ENCODE assay signal across 22 mouse cellular contexts in the genomic region with DNA sequence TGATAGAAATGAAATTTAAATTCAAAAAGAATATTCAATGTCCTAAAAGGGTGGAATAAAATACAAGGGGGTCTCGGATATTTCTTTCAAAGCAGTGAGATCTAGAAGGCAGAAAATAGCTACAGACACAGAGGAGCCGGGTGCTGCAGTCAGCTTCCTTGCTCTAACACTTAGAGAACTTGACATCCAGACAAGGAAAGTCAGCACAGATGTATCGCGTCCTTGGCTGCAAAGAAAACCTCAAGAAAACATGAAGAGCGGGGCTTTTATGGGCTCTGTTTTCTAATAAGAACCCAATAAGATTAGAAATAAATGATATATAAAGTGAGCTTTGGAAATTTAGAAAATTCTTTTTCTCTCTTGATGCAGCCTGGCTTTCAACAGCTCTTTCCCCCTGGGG. TPM values are rescaled to one million over a fixed set of nuclear protein-coding genes. Genes with fewer than 3 reads are reported as not detected.
DNase-seq lines count a peak whose midpoint lies in the region; ATAC-seq and TF ChIP-seq lines count a peak whose summit lies in the region.
"Had no signal": no experiment of that assay in that cellular context is flagged by ENCODE, and none has a peak within 500 bp of the region (broad histone marks: within the 10 kb centered on the region; RNA-seq: fewer than 3 reads in every experiment).

No protein-coding gene starts in this region.

- no peak overlapping the region for H3K4me3 ChIP-seq in kidney, postnatal 0 days (replicated peaks; ENCODE audit: low read depth, low read length)
- H3K4me3 ChIP-seq in lung, embryonic 14.5 days (ENCODE audit: low read depth, low read length), result no peak overlapping the region
- H3K4me3 ChIP-seq in lung, embryonic 16.5 days (ENCODE audit: low read length), result no peak overlapping the region
- H3K4me3 ChIP-seq in lung, postnatal 0 days (ENCODE audit: low read depth, low read length), result no peak overlapping the region

- no peaks in the 10 kb centered on the region for H3K36me3 ChIP-seq in kidney, postnatal 0 days (ENCODE audit: insufficient read depth, low read length)
- no peaks in the 10 kb centered on the region for H3K36me3 ChIP-seq in lung, embryonic 14.5 days (ENCODE audit: insufficient read depth)
- H3K36me3 ChIP-seq in lung, embryonic 16.5 days (ENCODE audit: control insufficient read depth, insufficient read depth, low read length), result no peaks in the 10 kb centered on the region
- H3K36me3 ChIP-seq in lung, postnatal 0 days (ENCODE audit: insufficient read depth, low read length), result no peaks in the 10 kb centered on the region
- H3K36me3 ChIP-seq: G1E had no signal

- H3K9ac ChIP-seq in kidney, postnatal 0 days (ENCODE audit: low read depth, low read length), result no peak overlapping the region
- H3K9ac ChIP-seq in lung, embryonic 14.5 days, result no peak overlapping the region
- no peak overlapping the region for H3K9ac ChIP-seq in lung, embryonic 16.5 days (ENCODE audit: low read length)
- H3K9ac ChIP-seq in lung, postnatal 0 days (replicated peaks; ENCODE audit: low read depth), result no peak overlapping the region

- H3K4me2 ChIP-seq in kidney, postnatal 0 days (ENCODE audit: low read length), result no peak overlapping the region
- no peak overlapping the region for H3K4me2 ChIP-seq in lung, embryonic 14.5 days
- no peak overlapping the region for H3K4me2 ChIP-seq in lung, embryonic 16.5 days (ENCODE audit: low read depth, low read length)
- no peak overlapping the region for H3K4me2 ChIP-seq in lung, postnatal 0 days (replicated peaks; ENCODE audit: low read depth, low read length)

- WGBS in kidney, postnatal 0 days, result 65% methylated on average over 5 of the region's 5 CpGs
- 40% methylated on average over 5 of the region's 5 CpGs for WGBS in lung, embryonic 14.5 days
- 41% methylated on average over 5 of the region's 5 CpGs for WGBS in lung, embryonic 16.5 days
- WGBS in lung, postnatal 0 days, result 59% methylated on average over 5 of the region's 5 CpGs

- no peak for ATAC-seq in kidney, postnatal 0 days (replicated peaks; ENCODE audit: low FRiP score, low read depth)
- ATAC-seq in lung, embryonic 14.5 days (ENCODE audit: insufficient read depth), result no peak
- peak; percentile 65; the same call in 1 of the 2 replicates for ATAC-seq in lung, embryonic 16.5 days (ENCODE audit: low read depth)
- ATAC-seq in lung, postnatal 0 days, result no peak
- ATAC-seq: activated CD4-positive, CD25-positive, alpha-beta regulatory T cell, adult 4 months; CD4-positive, CD25-positive, alpha-beta regulatory T cell, adult 4 months; Patski had no signal

- no peaks in the 10 kb centered on the region for H3K9me3 ChIP-seq in kidney, postnatal 0 days (replicated peaks; ENCODE audit: low read length)
- H3K9me3 ChIP-seq in lung, embryonic 14.5 days (ENCODE audit: low read depth, low read length), result no peaks in the 10 kb centered on the region
- no peaks in the 10 kb centered on the region for H3K9me3 ChIP-seq in lung, embryonic 16.5 days (ENCODE audit: control insufficient read depth, low read length)
- H3K9me3 ChIP-seq in lung, postnatal 0 days (ENCODE audit: low read length), result no peaks in the 10 kb centered on the region
- H3K9me3 ChIP-seq: G1E had no signal

- no peak for TF ChIP-seq CTCF in kidney, postnatal 0 days (IDR thresholded peaks at IDR 0.05; ENCODE audit: low read depth)
- TF ChIP-seq CTCF in lung, embryonic 14.5 days (IDR thresholded peaks at IDR 0.05; ENCODE audit: low read depth), result no peak
- TF ChIP-seq CTCF in lung, postnatal 0 days (IDR thresholded peaks at IDR 0.05), result no peak

- DNase-seq in kidney, postnatal 0 days (ENCODE audit: low spot score), result peak; percentile 12
- no peak for DNase-seq in kidney, adult 8-10 months
- peak; percentile 72 for DNase-seq in lung, embryonic 14.5 days
- no peak for DNase-seq in lung, postnatal 25 days (ENCODE audit: low spot score)
- DNase-seq in lung, postnatal 14 days, result no peak
- DNase-seq in lung, postnatal 0 days (ENCODE audit: low spot score), result peak; percentile 17
- DNase-seq in lung, adult 18-20 months, result no peak
- DNase-seq: adrenal gland, adult 2 months; adrenal gland, adult 8-10 months; adrenal gland, postnatal 10 days; adrenal gland, postnatal 14 days; adrenal gland, postnatal 25 days; adrenal gland, postnatal 36 days; B cell, adult 2 months; cerebellum, adult 11 months; cerebellum, adult 11-12 months had no signal

- no peak for TF ChIP-seq EP300 in lung, postnatal 0 days (IDR thresholded peaks at IDR 0.05)

- no peak overlapping the region for H3K27ac ChIP-seq in kidney, postnatal 0 days
- H3K27ac ChIP-seq in lung, embryonic 14.5 days (ENCODE audit: low read depth), result no peak overlapping the region
- no peak overlapping the region for H3K27ac ChIP-seq in lung, embryonic 16.5 days (ENCODE audit: low read length)
- H3K27ac ChIP-seq in lung, postnatal 0 days (ENCODE audit: low read length), result no peak overlapping the region

- no peaks in the 10 kb centered on the region for H3K27me3 ChIP-seq in kidney, postnatal 0 days (ENCODE audit: insufficient read depth, low read length)
- no peaks in the 10 kb centered on the region for H3K27me3 ChIP-seq in lung, embryonic 14.5 days (ENCODE audit: insufficient read depth, low read length)
- H3K27me3 ChIP-seq in lung, embryonic 16.5 days (ENCODE audit: control insufficient read depth, insufficient read depth, low read depth, low read length), result no peaks in the 10 kb centered on the region
- no peaks in the 10 kb centered on the region for H3K27me3 ChIP-seq in lung, postnatal 0 days (replicated peaks; ENCODE audit: insufficient read depth, low read length)
- H3K27me3 ChIP-seq: CH12.LX, Patski had no signal

- no peaks in the 10 kb centered on the region for H3K4me1 ChIP-seq in kidney, postnatal 0 days (replicated peaks; ENCODE audit: insufficient read depth, low read length)
- H3K4me1 ChIP-seq in lung, embryonic 14.5 days (ENCODE audit: insufficient read depth), result no peaks in the 10 kb centered on the region
- H3K4me1 ChIP-seq in lung, embryonic 16.5 days (replicated peaks; ENCODE audit: control insufficient read depth, insufficient read depth, low read length), result no peaks in the 10 kb centered on the region
- H3K4me1 ChIP-seq in lung, postnatal 0 days (ENCODE audit: insufficient read depth, low read depth, low read length), result no peaks in the 10 kb centered on the region

RNA-seq across cellular contexts. Expression of gene Glis3, which starts 53.1 kb away (rescaled TPM):
- 6.0 and 7.1 TPM in 2 replicates for polyA plus RNA-seq in kidney, postnatal 0 days (2015; fragmentation: Nextera tagmentation; extraction: Ambion mirVana)
- polyA plus RNA-seq in lung, embryonic 14.5 days (2014; fragmentation: Nextera tagmentation; extraction: Ambion mirVana), result 4.0 and 4.7 TPM in 2 replicates
- polyA plus RNA-seq in lung, embryonic 16.5 days (2015; fragmentation: Nextera tagmentation; extraction: Ambion mirVana), result 3.3 and 4.5 TPM in 2 replicates
- 2.0 and 2.3 TPM in 2 replicates for polyA plus RNA-seq in lung, postnatal 0 days (2015; fragmentation: Nextera tagmentation; extraction: Ambion mirVana)
- polyA plus RNA-seq: G1E had no signal

Comparison
In these comparisons a context has a peak if more than half of its experiments do, and no peak if none do; other contexts are left out.
1. DNase-seq: peak in kidney, postnatal 0 days (single experiment), lung, embryonic 14.5 days (single experiment) and lung, postnatal 0 days (single experiment); none in kidney, adult 8-10 months (0 of 2), lung, postnatal 25 days (single experiment), lung, postnatal 14 days (single experiment) and lung, adult 18-20 months (0 of 2).